Mouse (Mus musculus): ENCODE data around the gene 0610009B22Rik.
"Not testable (repeated sequence)": the region's sequence is repeated elsewhere in the genome, so short reads cannot be mapped to it uniquely, and the experiment has no call there.

0610009B22Rik gene

DNA sequence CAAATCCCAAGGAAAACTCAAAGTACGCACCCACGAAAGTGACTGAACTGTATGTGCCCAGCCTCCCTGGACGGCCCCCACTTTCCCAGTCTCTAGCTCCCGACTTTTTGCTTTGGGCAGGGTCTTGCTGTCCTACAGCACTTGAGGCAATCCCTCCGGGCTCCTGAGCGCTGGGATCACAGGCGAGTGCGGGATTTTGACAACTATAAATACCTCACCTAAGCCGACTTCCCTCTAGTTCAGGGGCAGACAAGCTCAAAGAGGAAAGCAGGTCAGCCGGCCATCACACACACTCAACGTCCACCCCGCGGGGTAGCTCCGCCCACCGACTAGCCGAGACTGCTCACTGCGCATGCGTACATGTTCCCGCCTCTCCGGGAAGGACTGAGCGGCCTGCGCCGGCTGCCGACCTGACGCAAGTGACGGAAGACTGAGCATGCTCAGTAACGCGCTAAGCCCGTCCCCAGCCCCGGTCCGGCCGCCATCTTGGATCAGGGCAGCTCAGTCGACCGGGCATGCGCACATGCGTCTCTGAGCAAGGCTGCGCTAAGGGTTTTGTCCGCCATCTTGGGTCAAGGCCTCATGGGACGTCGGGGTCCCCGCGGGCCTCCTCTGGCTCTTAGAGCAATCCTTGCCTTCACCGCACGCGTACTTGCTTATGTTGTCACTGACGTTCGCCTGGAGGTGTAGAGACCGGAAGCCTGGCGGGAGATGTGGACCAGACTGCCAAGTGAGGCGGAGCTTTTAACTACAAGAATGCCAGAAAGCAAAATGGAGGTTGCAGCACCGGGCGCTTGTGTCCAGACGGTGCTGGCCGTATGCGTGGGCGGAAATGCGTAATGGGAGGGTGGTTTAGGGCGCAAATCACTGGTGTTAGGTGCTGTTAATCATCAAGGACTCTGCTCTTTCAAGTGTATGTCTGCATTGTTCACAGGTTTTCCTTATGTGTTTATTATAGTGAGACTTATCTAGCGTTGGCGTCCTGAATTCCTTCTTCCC lies at the start of gene 0610009B22Rik:
0610009B22Rik (minus strand) TSS at position 545 of the 999 bp plus-strand sequence.
- DNase-seq (ENCODE audit: low spot score), result peak; percentile 100

- not testable (repeated sequence) for DNase-seq (ENCODE audit: low spot score)
Measured at GRCm38 (mm10) chr11:51734218-51734617, 45.5 kb upstream of the 0610009B22Rik start.

DNA sequence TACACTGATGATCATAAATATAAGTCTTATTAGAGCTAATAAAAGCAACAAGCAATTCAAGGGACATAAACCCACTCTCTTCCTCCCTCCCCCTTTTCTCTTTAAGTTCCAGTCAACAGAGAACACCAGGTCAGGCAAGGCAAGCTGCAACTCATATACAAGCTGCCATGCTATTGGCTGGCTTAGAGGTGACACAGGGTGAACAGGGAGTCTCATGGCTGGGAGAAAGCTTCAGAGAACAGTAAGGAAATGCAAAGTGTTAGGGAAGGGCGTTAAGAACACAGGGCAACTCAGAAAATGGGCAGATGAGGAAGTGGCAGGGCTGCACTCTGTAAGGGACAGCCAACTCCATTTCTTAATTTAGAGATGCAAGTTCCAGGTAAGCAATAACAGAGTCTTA lies 44.2 kb upstream of the 0610009B22Rik start:
- no peak for DNase-seq (ENCODE audit: low spot score)

DNA sequence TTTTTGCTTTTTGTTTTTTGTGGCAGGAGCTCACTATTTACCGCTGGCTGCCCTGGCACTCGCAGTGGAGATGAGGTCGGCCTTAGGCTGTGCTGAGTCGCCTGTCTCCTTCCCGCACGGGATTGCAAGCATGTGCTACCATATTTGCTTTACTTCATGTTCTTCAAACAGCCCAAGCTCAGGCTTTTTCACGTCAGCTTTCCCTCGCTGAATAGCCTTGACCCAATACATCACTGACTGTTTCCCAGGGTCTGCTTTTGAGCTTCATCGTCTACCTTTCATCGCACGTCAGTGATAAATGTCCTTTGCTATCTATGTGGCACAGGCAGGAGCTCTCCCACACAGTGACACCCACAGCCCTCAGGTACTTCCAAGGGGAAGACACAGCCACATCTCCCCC lies 32.4 kb upstream of the 0610009B22Rik start:
- DNase-seq (ENCODE audit: low spot score), result no peak

DNA sequence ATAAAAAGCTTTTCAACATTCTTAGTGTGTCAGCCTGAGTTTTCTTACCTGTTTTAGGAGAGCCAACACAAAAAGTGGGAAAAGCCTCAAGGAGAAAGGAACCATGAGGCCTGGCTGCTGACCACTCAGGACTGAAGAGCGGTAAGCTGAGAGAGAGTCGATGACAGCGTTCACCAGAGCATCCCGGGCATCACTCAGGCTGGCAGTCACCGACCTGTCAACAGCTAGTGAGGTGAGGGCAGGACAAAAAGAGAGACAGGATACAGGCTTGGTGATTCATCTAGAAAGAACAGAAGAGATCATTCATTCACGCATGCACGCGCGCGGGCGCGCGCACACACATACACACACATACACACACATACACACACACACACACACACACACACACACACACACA lies 18.4 kb upstream of the 0610009B22Rik start:
- DNase-seq (ENCODE audit: low spot score), result no peak

DNA sequence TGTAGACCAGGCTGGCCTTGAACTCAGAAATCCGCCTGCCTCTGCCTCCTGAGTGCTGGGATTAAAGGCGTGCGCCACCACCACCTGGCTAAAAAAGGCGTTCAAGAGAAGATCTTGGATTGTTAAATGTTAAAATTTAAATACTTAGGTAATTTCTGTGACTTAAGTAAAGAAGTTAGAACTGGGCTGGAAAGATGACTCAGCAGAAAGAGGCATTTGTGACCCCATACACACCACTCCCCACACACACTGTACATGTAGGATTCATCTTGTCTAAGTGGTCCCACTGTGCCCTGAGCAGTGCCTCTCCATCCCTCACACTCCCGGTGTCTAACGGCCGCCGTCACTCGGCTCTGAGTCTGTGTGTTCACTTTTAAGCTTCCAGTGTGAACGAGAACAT lies 17.8 kb upstream of the 0610009B22Rik start:
- DNase-seq (ENCODE audit: low spot score), result no peak

- peak; percentile 55 for DNase-seq (ENCODE audit: low spot score)
Measured at GRCm38 (mm10) chr11:51703379-51703998, 14.8 kb upstream of the 0610009B22Rik start.

GRCm38 (mm10) chr11:51702831-51703230 lies 14.2 kb upstream of the 0610009B22Rik start:
- DNase-seq (ENCODE audit: low spot score), result no peak

DNA sequence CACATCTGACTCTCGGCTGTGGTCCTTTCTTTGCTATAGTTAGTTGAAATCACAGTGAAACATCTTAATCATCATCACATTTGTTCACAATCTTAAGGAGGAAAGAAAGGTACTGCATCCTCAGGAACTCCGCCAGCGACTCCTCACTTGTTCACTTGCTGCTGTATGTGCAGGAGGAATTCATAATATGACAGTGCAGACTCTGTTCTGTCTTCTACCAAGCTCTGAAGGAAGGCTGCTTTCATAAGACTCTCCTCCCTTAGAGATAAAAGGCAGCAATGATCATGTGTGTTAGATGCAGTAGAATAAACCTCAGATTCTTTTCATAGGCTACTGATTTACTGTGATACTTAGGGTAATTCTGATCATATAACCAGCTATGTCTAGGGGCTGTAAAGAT lies 6.3 kb upstream of the 0610009B22Rik start:
- no peak for DNase-seq (ENCODE audit: low spot score)

DNA sequence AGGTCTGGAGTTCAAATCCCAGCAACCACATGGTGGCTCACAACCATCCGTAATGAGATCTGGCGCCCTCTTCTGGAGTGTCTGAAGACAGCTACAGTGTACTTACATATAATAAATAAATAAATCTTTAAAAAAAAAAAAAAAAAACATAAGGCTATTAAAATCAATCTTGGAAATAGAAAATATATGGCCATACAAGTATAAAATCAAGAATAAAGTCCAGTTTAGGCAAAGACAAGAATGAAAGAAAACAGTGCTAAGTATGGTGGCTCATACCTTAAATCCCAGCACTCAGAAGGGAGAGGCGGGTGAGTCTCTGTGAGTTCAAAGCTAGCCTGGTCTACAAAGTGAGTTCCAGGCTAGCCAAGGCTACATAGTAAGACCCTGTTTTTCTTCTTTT lies 1.9 kb upstream of the 0610009B22Rik start:
- not testable (repeated sequence) for DNase-seq (ENCODE audit: low spot score)

GRCm38 (mm10) chr11:51689343-51689742 lies 669 bp upstream of the 0610009B22Rik start:
- DNase-seq (ENCODE audit: low spot score), result no peak

DNA sequence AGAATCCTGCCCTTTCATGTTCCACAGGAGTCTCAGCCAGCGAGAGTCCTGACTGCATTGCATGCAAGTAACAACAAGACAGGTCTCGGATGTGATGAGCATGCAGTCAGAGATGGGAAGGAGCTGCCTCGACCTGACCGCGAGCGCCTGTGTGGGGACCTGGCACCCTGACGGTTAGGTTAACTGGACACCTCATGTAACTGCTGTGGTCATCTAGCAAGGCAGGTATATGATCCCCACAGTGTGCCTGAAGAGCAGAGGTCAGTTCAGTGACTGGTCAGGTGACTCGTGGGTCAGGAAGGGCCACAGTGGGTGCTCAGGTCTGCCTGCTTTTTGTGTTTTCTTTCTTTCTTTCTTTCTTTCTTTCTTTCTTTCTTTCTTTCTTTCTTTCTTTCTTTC lies 6.7 kb downstream of the 0610009B22Rik start:
- DNase-seq (ENCODE audit: low spot score), result no peak

- DNase-seq (ENCODE audit: low spot score), result peak; percentile 92
Measured at GRCm38 (mm10) chr11:51681324-51681975, 7.2 kb downstream of the 0610009B22Rik start.

DNA sequence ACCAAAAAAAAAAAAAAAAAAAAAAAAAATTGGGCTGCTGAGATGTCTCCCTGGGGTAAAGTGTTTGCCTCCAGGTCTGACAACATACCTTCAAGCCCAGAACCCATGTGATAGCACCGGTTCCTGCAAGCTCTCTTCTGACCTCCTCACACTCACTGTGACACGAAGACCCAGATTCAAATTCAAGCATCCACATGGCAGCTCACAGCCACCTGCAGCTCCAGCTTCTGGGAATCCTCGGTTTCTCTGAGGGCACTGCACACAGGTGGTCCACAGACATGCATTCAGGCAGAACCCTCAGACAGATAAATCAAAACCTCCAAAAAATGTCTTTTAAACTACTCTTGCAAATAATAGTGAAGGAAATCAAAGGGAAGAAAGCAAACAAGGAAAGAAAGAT lies 9.2 kb downstream of the 0610009B22Rik start:
- no peak for DNase-seq (ENCODE audit: low spot score)

GRCm38 (mm10) chr11:51677737-51678418 lies 10.8 kb downstream of the 0610009B22Rik start:
- no peak for DNase-seq (ENCODE audit: low spot score)

- no peak for DNase-seq (ENCODE audit: low spot score)
Measured at GRCm38 (mm10) chr11:51675386-51675785, 13.3 kb downstream of the 0610009B22Rik start.

- DNase-seq (ENCODE audit: low spot score), result no peak
Measured at GRCm38 (mm10) chr11:51673291-51673690, 15.4 kb downstream of the 0610009B22Rik start.

DNA sequence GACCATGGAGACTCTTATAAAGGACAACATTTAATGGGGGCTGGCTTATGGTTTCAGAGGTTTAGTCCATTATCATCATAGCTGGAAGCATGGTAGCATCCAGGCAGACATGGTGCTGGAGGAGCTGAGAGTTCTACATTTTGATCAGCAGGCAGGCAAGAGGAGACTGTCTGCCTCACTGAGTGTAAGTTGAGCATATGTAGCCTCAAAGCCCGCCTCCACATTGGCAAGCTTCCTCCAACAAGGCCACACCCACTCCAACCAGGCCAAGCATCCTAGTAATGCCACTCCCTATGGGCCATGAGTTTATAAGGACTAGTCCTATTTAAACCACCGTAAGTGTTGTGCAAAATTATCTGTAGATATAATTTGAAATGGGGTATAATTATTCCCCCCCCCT lies 17.3 kb downstream of the 0610009B22Rik start:
- no peak for DNase-seq (ENCODE audit: low spot score)

DNA sequence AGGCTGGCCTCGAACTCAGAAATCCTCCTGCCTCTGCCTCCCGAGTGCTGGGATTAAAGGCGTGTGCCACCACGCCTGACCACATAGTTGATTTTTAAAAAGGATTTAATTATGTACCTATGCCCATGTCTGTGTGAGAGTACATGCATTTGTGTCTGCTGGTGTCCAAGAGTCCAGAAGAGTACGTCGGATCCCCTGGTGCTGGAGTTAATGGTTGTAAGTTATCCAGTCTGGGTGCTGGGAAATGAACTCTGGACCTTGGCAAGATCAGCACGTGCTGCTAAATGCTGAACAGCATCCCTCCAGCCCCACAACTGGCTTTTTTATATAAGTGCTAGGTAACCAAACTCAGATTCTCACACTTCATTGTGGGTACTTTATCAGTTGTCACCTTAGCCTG lies 17.8 kb downstream of the 0610009B22Rik start:
- no peak for DNase-seq (ENCODE audit: low spot score)

DNA sequence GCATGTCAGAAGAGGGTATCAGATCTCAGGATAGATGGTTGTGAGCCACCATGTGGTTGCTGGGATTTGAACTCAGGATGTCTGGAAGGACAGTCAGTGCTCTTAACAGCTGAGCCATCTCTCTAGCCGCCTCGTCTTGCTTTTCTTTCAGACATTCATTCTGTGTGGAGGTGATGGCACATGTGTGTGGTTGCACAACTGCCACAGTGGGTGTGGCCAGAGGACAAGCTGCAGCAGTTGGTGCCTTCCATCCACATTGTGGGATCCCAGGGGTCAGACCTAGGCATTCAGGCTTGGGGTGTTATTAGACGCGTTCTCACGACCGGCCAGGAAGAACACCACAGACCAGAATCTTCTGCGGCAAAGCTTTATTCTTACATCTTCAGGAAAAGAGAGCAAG lies 23.9 kb downstream of the 0610009B22Rik start:
- DNase-seq (ENCODE audit: low spot score), result not testable (repeated sequence)

GRCm38 (mm10) chr11:51662632-51663031 lies 26.0 kb downstream of the 0610009B22Rik start:
- no peak for DNase-seq (ENCODE audit: low spot score)

DNA sequence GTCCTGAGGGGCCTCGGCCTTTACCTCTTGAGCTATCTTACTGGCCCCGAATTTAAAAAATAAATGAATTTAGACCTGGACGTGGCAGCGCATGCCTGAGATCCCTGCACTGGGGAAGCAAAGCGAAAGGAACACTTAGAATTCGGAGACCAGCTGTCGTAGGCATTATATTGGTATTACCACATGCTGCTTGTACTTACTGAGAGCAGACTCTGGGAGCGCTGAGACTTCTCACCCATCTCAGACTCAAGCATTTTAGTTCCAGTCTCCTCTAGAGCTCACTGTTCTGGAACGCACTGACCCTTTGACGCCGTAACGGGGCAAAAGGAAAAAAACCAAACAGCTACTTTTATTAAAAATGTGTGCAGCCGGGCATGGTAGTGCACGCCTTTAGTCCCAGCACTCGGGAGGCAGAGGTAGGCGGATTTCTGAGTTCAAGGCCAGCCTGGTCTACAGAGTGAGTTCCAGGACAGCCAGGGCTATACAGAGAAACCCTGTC lies 26.8 kb downstream of the 0610009B22Rik start:
- DNase-seq (ENCODE audit: low spot score), result no peak

All from embryo, embryonic 10.5 days (tissue).